Mouse (Mus musculus) heart, postnatal 10 days (tissue): Measurements from ENCODE around the gene Vezf1. TPM values are rescaled to one million over a fixed set of nuclear protein-coding genes. Genes with fewer than 3 reads are reported as not detected.

ENCODE experiments used
- DNase-seq, 2 experiments: peaks; one replicate each; pipeline ENCODE4 v3.0.0; 2021
- intact Hi-C: fragments of 180-260 bp; cut with DNase I; formaldehyde crosslinking; loops from one replicate; pipeline ENCODE4 v1.15.1; 2025
- total RNA-seq, 2 experiments: library from RNA; stranded (reverse); gene quantifications; 2 replicates each; pipeline ENCODE4 v1.2.3; 2021

Gene Vezf1
- total RNA-seq, 2 experiments from 2014 or later: 44.9 to 45.7 TPM

GRCm38 (mm10) chr11:88118817-88119642 is 51.0 kb downstream of the Vezf1 start:
- intact Hi-C loops: loop anchor here (1.0 kb wide), 1 partner anchor 42 kb away; no protein-coding TSS in a partner anchor
- peak; percentile 92 to 94 for DNase-seq

- intact Hi-C loops: no loop called here
Observed at GRCm38 (mm10) chr11:88122545-88122944, 54.5 kb downstream of the Vezf1 start.

GRCm38 (mm10) chr11:88123021-88123420 is 54.9 kb downstream of the Vezf1 start:
- no peak for DNase-seq
- intact Hi-C loops: no loop called here

More at GRCm38 (mm10) chr11:88122545-88122944, 54.5 kb downstream of the Vezf1 start:
- no peak for DNase-seq

- DNase-seq: no peak
- intact Hi-C loops: no loop called here
Observed at GRCm38 (mm10) chr11:88123731-88124130, 55.7 kb downstream of the Vezf1 start.

- no peak for DNase-seq
Observed at GRCm38 (mm10) chr11:88125483-88125882, 57.4 kb downstream of the Vezf1 start.

GRCm38 (mm10) chr11:88126306-88126793 is 58.3 kb downstream of the Vezf1 start:
- no peak for DNase-seq
- intact Hi-C loops: no loop called here

More at GRCm38 (mm10) chr11:88125483-88125882, 57.4 kb downstream of the Vezf1 start:
- intact Hi-C loops: no loop called here

- intact Hi-C loops: no loop called here
- no peak for DNase-seq
Observed at GRCm38 (mm10) chr11:88128461-88128860, 60.4 kb downstream of the Vezf1 start.

- intact Hi-C loops: no loop called here
- DNase-seq: no peak
Observed at GRCm38 (mm10) chr11:88129281-88129680, 61.2 kb downstream of the Vezf1 start.

- DNase-seq: no peak
- intact Hi-C loops: no loop called here
Observed at GRCm38 (mm10) chr11:88129935-88130334, 61.9 kb downstream of the Vezf1 start.

GRCm38 (mm10) chr11:88131847-88132246 is 63.8 kb downstream of the Vezf1 start:
- intact Hi-C loops: no loop called here
- peak; percentile 90 to 91 for DNase-seq

Other genes with a start within 250 kb of the Vezf1 start
- not detected for gene Lpo, start 240.0 kb upstream of the Vezf1 start, total RNA-seq
- gene Mks1, start 215.1 kb upstream of the Vezf1 start, total RNA-seq: 1 to 10 TPM; 3.3 to 3.9 TPM
- not detected for gene Epx, start 192.7 kb upstream of the Vezf1 start, total RNA-seq
- gene Olfr462, start 176.0 kb upstream of the Vezf1 start, total RNA-seq: not detected
- gene Olfr463, start 170.9 kb upstream of the Vezf1 start, total RNA-seq: not detected
- gene Olfr464, start 147.3 kb upstream of the Vezf1 start, total RNA-seq: not detected
- 100 to 1,000 TPM; 236 to 257 TPM for gene Dynll2, start 80.7 kb upstream of the Vezf1 start, total RNA-seq
- 100 to 1,000 TPM; 156 to 160 TPM for gene Srsf1, start 20.9 kb upstream of the Vezf1 start, total RNA-seq
- 10 to 100 TPM; 45.6 to 48.4 TPM for gene Cuedc1, start 29.8 kb downstream of the Vezf1 start, total RNA-seq
- 100 to 1,000 TPM; 250 to 256 TPM for gene Mrps23, start 136.1 kb downstream of the Vezf1 start, total RNA-seq
- not detected for gene Ccdc182, start 225.8 kb downstream of the Vezf1 start, total RNA-seq